Mouse (Mus musculus) erythroid progenitor cell, adult 5-6 weeks (primary cell): ENCODE measurements at regions not wholly inside any gene's neighbourhood (a gene's known extent, or its start where the extent isn't known, plus 50 kb on each side); places are given as distances from the start of the nearest gene placed in this dataset.

Experiments used
- ATAC-seq: replicated peaks from 2 replicates; pipeline ENCODE4 v1.8.0; 2016; ENCODE audit warnings: moderate number of reproducible peaks, mild to moderate bottlenecking, moderate TSS enrichment, inconsistent platforms; ENCODE audit not compliant: poor library complexity, low FRiP score, severe bottlenecking

DNA sequence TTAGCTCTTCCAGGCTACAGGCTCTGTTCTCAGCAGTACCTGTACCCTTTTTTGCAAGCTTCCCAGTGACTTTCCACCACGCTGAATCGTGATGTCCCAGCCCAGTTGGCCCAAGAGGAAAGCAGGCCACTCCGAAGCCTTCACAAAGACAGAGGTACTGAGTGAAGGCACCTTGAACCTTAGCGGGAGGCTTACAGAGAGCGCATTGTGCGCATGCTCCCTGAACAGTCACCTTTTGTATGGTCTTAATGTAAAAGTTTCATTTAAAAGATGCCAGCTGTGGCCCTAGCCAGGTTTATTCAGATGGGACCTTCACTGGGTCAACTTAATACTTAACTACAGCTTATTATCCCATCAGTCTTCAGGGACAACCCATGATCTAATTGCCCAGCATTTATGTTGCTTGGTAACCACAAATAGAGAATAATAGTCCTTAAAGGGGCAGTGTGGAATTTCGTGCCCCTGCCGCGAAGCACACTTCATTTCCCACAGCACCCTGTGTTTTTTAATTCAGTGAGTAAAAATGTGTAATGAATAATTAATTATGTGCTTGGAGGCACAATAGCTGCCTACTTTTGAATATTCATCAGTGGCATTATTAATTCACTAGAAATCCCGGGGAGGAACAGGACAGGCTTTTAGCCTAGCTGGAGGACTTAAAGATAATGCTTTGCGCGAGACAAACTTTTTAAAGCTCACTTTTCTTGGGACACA lies 111.3 kb upstream of the Vrk1 start:
- ATAC-seq: no peak

GRCm38 (mm10) chr12:105899294-105899909 lies 110.6 kb upstream of the Vrk1 start:
- ATAC-seq: no peak

- ATAC-seq: no peak
Measured at GRCm38 (mm10) chr12:105900479-105900878, 109.5 kb upstream of the Vrk1 start.

- no peak for ATAC-seq
Measured at GRCm38 (mm10) chr12:105903072-105903471, 107.0 kb upstream of the Vrk1 start.

GRCm38 (mm10) chr12:105906584-105906983 lies 103.4 kb upstream of the Vrk1 start:
- peak; percentile 93 for ATAC-seq

GRCm38 (mm10) chr12:105907851-105908620 lies 102.0 kb upstream of the Vrk1 start:
- ATAC-seq: no peak

DNA sequence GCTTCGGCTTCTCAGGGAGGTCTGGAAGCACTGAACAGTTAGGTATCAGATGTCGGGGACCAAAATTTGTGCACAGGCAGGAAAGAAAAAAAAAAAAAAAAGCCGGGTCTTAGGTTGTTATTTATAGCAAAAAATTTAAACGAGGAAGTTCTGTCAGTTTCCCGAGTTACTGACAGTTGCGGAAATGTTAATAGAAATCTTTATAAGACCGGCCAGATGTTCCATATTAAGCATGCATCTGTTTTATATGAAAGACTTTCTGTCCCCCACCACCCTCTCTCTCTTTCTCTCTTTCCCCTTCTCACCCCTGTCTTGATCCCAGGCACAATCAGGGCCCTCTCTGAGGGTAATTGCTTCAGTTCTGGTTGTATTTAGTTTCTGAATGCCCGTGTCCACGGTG lies 98.5 kb upstream of the Vrk1 start:
- no peak for ATAC-seq

DNA sequence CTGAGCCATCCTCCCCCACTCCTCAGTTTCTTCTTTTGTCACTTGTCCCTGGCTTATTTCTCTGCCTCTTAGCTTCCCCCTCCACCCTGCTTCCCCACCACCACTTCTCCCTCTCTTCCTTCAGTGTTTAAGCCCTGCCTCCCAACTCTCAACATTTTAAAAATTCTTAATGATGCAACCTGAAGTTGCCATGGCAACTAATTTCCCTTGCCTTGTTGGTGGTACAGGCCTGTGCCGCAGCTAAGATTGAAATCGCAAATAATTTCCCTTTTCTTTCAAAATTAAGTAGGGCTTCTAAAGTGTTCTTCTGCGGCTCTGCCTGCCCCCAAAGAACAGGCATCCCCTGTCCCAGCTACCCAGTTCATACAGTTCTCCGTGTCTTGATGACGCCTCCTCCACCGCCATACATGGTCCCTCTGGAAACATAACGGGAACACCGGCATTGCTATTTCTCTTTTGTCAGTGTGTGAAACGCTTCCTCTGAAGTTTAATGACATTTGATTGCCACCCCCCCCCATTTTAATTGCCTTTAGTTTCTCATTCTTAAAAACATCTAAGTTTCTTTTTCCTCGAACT lies 92.6 kb upstream of the Vrk1 start:
- no peak for ATAC-seq

GRCm38 (mm10) chr12:105918775-105919174 lies 91.3 kb upstream of the Vrk1 start:
- ATAC-seq: no peak

DNA sequence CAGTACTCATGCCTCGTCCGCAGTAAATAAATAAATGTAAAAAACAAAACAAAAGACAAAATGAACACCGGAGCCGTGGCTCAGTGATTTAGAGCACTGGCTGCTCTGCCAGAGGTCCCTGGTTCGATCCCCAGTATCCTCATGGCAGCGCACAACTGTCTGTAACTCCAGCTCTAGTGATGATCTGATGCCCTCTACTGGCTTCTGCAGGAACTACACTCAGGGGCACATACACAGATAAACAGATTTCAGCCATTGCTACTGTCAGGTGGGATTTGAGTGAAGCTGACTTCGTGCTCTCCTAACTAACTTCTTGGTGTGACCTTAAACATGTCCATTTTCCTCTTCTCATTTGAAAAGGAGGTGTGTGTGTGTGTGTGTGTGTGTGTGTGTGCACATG lies 82.8 kb upstream of the Vrk1 start:
- ATAC-seq: no peak

GRCm38 (mm10) chr12:105929456-105929921 lies 80.5 kb upstream of the Vrk1 start:
- ATAC-seq: no peak

DNA sequence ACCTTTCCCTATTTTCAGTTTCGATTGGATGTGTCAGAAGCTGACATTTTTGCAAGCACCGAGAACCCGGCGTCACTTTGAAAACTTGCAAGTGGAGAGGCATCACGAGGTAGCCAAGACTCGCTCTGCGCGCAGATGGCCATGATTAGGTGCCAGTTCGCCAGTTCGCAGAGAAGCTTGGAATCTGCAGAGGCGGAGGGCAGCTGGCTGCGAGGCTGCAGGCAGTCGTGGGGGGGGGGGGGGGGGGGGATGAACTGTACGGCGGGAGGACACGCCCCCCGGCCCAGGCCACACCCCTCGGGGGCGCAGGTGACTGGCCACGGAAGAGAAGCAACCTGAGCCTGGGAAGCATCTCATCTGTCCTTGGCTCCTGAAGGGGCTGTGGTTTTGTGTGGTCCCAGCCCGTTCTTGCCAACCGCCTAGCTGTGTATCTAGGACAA lies 74.6 kb upstream of the Vrk1 start:
- 0 out of 2 replicates have a peak, but pooled peaks have one; percentile 28 for ATAC-seq

DNA sequence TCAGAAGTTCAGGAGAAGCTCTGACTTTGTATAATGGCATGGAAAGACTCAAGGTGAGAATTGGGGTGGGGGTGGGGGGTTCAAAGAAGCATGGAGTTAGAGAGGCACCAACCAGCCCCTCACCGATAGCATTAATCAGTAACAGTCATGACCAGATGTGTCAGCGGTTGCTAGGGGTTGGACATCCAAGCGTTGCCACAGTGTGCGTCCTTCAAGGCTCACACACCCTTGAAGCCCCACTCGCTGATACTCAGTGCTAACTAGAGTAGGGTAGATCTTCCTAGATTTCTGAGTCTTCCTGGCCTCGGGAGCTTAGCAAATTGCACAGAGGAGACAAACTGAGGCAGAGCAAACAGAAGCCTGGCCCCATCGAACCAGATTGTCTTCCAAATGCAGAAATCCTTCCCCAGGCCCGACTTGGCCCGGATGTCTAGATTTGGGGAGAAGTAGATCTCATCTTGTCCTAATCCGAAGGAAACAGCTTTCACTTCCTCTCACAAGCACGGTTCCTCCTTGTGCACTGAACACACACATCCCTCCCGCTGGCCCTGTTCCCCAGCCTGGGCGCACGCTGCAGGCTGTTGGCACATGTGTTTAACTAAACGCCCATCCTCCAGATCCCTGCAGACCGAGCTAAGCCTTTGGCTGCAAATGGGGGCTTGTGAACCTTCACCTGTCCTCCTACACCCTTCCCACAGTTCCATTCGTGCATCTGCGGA lies 73.1 kb upstream of the Vrk1 start:
- ATAC-seq: no peak

GRCm38 (mm10) chr12:105942136-105943076 lies 67.6 kb upstream of the Vrk1 start:
- peak; percentile 66 for ATAC-seq

DNA sequence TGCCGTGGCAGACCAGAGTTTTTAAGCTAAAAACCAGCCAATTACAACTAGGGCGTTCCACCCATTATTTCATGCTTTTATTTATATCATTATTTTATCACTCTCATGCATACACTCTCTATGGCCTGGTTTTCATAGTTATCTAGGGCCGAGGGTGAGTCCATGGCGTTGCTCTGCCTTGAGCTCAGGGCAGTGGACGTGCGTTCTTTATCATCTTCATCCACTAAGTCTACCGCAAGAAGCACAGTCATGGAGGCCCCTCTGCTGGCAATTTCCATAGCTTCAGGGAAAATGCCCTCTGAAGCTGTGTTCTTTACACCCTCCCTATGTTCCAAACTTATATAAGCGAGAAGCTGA lies 67.0 kb upstream of the Vrk1 start:
- ATAC-seq: peak; percentile 84

DNA sequence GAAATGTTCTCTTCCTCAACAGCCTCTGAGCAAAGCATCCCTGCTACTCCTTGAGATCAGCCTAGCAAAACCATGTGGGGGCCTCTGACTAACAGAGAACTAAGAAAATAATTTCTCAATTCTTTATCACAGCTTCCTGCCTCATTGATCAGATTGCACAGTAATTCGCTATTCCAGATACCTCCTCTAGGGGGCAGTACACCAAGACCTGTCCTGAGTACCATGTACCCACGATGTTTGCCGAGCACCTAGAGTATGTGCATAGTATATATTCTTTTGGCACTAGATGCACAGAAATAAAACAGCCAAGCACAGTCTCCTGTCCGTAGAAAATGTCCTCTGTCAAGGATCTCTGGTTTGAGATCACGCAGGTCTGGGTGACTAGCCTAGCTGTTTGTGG lies 62.7 kb upstream of the Vrk1 start:
- ATAC-seq: no peak

DNA sequence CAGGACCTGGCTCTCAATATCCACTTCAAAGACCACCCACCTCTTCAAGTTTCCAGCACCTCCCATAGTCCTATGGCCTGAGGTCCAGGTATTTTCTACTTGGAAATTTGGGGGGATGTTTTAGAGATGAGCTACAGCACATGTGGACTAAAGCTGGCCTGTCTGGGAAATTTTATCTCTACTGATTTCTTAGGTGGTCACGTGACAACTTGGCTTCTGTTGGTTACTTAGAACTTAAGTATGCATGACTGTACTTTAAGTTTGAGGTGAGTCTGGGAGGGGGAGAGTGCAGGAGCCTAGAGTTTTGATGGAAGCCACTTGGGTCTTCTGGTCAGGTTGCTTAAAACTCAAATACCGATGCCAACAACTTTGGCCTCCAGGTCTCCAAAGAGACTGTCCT lies 61.7 kb upstream of the Vrk1 start:
- no peak for ATAC-seq

- no peak for ATAC-seq
Measured at GRCm38 (mm10) chr12:105955764-105956290, 54.2 kb upstream of the Vrk1 start.

DNA sequence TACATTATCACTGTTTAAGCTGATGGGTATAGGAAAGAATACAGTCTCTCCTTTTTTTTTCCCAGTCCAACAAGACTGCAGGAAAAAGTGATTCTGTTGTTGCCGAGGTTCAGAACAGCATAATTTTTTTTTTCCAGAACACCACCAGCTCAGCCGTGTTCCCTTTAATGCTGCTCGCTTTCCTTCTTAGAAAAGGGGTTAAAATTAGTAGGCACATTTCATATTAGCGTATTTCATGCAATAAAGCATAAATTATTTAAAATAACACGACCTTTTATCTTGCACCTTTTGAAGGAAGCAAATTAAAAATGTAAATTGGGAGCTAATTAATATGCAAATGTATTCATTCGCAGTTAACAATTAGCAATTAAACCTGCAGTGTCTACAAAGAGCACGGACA lies 50.3 kb upstream of the Vrk1 start:
- no peak for ATAC-seq
